Mouse (Mus musculus) CH12.LX (cell line): ENCODE data around the gene Cyb561a3. TPM values are rescaled to one million over a fixed set of nuclear protein-coding genes. Genes with fewer than 3 reads are reported as not detected.
A peak's percentile ranks its signal among the peaks of the same experiment; 100 is the strongest.

Source experiments
- DNase-seq: peaks from one replicate; pipeline ENCODE4 v3.0.0-alpha.2; 2013; ENCODE audit errors: extremely low read depth
- H3K27ac ChIP-seq: 2 replicates; pipeline ENCODE4 v1.5.1; 2012; ENCODE audit warnings: low read depth, mild to moderate bottlenecking, control low read depth, moderate library complexity; ENCODE audit not compliant: insufficient read depth
- H3K27me3 ChIP-seq: replicated peaks from 2 replicates; pipeline ENCODE3; 2012; ENCODE audit warnings: inconsistent platforms
- H3K36me3 ChIP-seq, 2 experiments: replicated peaks in 1 of 2; 2 replicates each; pipeline versions ENCODE3 to v1.6.1; 2012; ENCODE audit warnings: inconsistent platforms in 1 of 2, low read length in 1 of 2, mild to moderate bottlenecking in 1 of 2, mixed read lengths in 1 of 2, moderate library complexity in 1 of 2; ENCODE audit not compliant: control insufficient read depth in 1 of 2, insufficient read depth in 1 of 2
- H3K4me1 ChIP-seq, 2 experiments: 2 replicates each; pipeline ENCODE4 v1.6.1; 2012; ENCODE audit warnings: inconsistent platforms in 1 of 2, moderate library complexity in 1 of 2; ENCODE audit not compliant: insufficient read depth in 2 of 2, control insufficient read depth in 1 of 2
- H3K4me2 ChIP-seq: 2 replicates; pipeline ENCODE4 v1.6.1; 2012; ENCODE audit warnings: low read depth, mild to moderate bottlenecking, control low read depth; ENCODE audit not compliant: poor library complexity, insufficient read depth, severe bottlenecking
- H3K4me3 ChIP-seq, 3 experiments: fragments of 150-350 bp in 1 of 3; sonication (generic) in 1 of 3; replicated peaks in 1 of 3; 2 replicates each; pipeline versions ENCODE3 to v1.5.1; 2011 to 2012; ENCODE audit warnings: low read depth in 2 of 3, low read length in 2 of 3, mild to moderate bottlenecking in 2 of 3, moderate library complexity in 2 of 3, control low read depth in 1 of 3, improper control_type of control experiment in 1 of 3, inconsistent platforms in 1 of 3, mixed read lengths in 1 of 3; ENCODE audit not compliant: poor library complexity in 1 of 3
- H3K79me2 ChIP-seq: replicated peaks from 2 replicates; pipeline ENCODE4 v1.6.1; 2012; ENCODE audit warnings: mild to moderate bottlenecking, moderate library complexity; ENCODE audit not compliant: control insufficient read depth, poor library complexity, insufficient read depth, severe bottlenecking; ENCODE audit errors: extremely low read depth
- H3K9ac ChIP-seq: 2 replicates; pipeline ENCODE4 v1.6.1; 2012; ENCODE audit warnings: low read depth, mild to moderate bottlenecking, control low read depth, moderate library complexity; ENCODE audit not compliant: insufficient read depth
- H3K9me3 ChIP-seq: replicated peaks from 2 replicates; pipeline ENCODE3; 2012; ENCODE audit warnings: low read length, inconsistent platforms, mixed read lengths
- BHLHE40 ChIP-seq: IDR thresholded peaks from 2 replicates; pipeline ENCODE4 v1.6.1; 2011; ENCODE audit warnings: mild to moderate bottlenecking, low read depth, low read length, improper control_type of control experiment
- CHD1 ChIP-seq: IDR thresholded peaks from 2 replicates; pipeline ENCODE4 v1.6.1; 2012; ENCODE audit warnings: low read depth, low read length, improper control_type of control experiment, inconsistent platforms
- CHD2 ChIP-seq: IDR thresholded peaks from 2 replicates; pipeline ENCODE4 v1.6.1; 2011; ENCODE audit warnings: low read length, improper control_type of control experiment
- CTCF ChIP-seq, 2 experiments: IDR thresholded peaks in 1 of 2; conservative IDR thresholded peaks in 1 of 2; 2 replicates each; pipeline ENCODE4 v1.5.1; 2011 to 2012; ENCODE audit warnings: low read depth in 2 of 2, low read length in 2 of 2, improper control_type of control experiment in 1 of 2, inconsistent platforms in 1 of 2, mild to moderate bottlenecking in 1 of 2, moderate library complexity in 1 of 2
- E2F4 ChIP-seq: IDR thresholded peaks from 2 replicates; pipeline ENCODE4 v1.6.1; 2011; ENCODE audit warnings: low read depth, low read length, improper control_type of control experiment; ENCODE audit not compliant: insufficient replicate concordance
- ELF1 ChIP-seq: IDR thresholded peaks from 2 replicates; pipeline ENCODE4 v1.6.1; 2014; ENCODE audit warnings: low read depth, mild to moderate bottlenecking, inconsistent platforms, low read length, improper control_type of control experiment
- EP300 ChIP-seq: IDR thresholded peaks from 2 replicates; pipeline ENCODE4 v1.6.1; 2011; ENCODE audit warnings: low read length, improper control_type of control experiment
- ETS1 ChIP-seq: conservative IDR thresholded peaks from 2 replicates; pipeline ENCODE4 v1.6.1; 2012; ENCODE audit warnings: low read depth, mild to moderate bottlenecking, inconsistent platforms, low read length, improper control_type of control experiment, moderate library complexity
- GABPA ChIP-seq: IDR thresholded peaks from 2 replicates; pipeline ENCODE4 v1.6.1; 2012; ENCODE audit warnings: low read depth, low read length, improper control_type of control experiment, inconsistent platforms; ENCODE audit not compliant: insufficient replicate concordance
- HCFC1 ChIP-seq: IDR thresholded peaks from 2 replicates; pipeline ENCODE4 v1.6.1; 2012; ENCODE audit warnings: low read depth, mild to moderate bottlenecking, inconsistent platforms, low read length, improper control_type of control experiment
- IRF4 ChIP-seq: IDR thresholded peaks from 2 replicates; pipeline ENCODE4 v1.6.1; 2014; ENCODE audit warnings: low read depth, mild to moderate bottlenecking, inconsistent platforms, low read length, improper control_type of control experiment
- JUN ChIP-seq: IDR thresholded peaks from 2 replicates; pipeline ENCODE4 v1.6.1; 2011; ENCODE audit warnings: low read depth, mild to moderate bottlenecking, low read length, improper control_type of control experiment, moderate library complexity; ENCODE audit not compliant: insufficient read depth
- JUND ChIP-seq: conservative IDR thresholded peaks from 2 replicates; pipeline ENCODE4 v1.6.1; 2011; ENCODE audit warnings: low read depth, low read length, improper control_type of control experiment
- KAT2A ChIP-seq: IDR thresholded peaks from 2 replicates; pipeline ENCODE4 v1.6.1; 2012; ENCODE audit warnings: low read length, improper control_type of control experiment, inconsistent platforms; ENCODE audit not compliant: insufficient replicate concordance
- MAFK ChIP-seq: IDR thresholded peaks from 2 replicates; pipeline ENCODE4 v1.6.1; 2011; ENCODE audit warnings: low read length, improper control_type of control experiment; ENCODE audit not compliant: insufficient replicate concordance
- MAX ChIP-seq: IDR thresholded peaks from 2 replicates; pipeline ENCODE4 v1.6.1; 2011; ENCODE audit warnings: low read length, improper control_type of control experiment
- MAZ ChIP-seq: IDR thresholded peaks from 2 replicates; pipeline ENCODE4 v1.6.1; 2012; ENCODE audit warnings: low read depth, mild to moderate bottlenecking, inconsistent platforms, low read length, improper control_type of control experiment, moderate library complexity
- MEF2A ChIP-seq: IDR thresholded peaks from 2 replicates; pipeline ENCODE4 v1.6.1; 2014; ENCODE audit warnings: low read depth, mild to moderate bottlenecking, inconsistent platforms, low read length, improper control_type of control experiment, borderline replicate concordance
- MXI1 ChIP-seq: IDR thresholded peaks from 2 replicates; pipeline ENCODE4 v1.6.1; 2011; ENCODE audit warnings: mild to moderate bottlenecking, low read depth, low read length, improper control_type of control experiment
- MYC ChIP-seq: IDR thresholded peaks from 2 replicates; pipeline ENCODE4 v1.6.1; 2011; ENCODE audit warnings: low read depth, mild to moderate bottlenecking, improper control_type of control experiment, low read length
- NELFE ChIP-seq: IDR thresholded peaks from 2 replicates; pipeline ENCODE4 v1.6.1; 2011; ENCODE audit warnings: low read depth, low read length, improper control_type of control experiment
- NRF1 ChIP-seq: IDR thresholded peaks from 2 replicates; pipeline ENCODE4 v1.6.1; 2014; ENCODE audit warnings: low read depth, mild to moderate bottlenecking, inconsistent platforms, low read length, improper control_type of control experiment, moderate library complexity
- PAX5 ChIP-seq: IDR thresholded peaks from 2 replicates; pipeline ENCODE4 v1.6.1; 2012; ENCODE audit warnings: low read length, inconsistent platforms, mixed read lengths
- POLR2A ChIP-seq: IDR thresholded peaks from 2 replicates; pipeline ENCODE4 v1.6.1; 2011; ENCODE audit warnings: low read depth, mild to moderate bottlenecking, improper control_type of control experiment, low read length
- POLR2AphosphoS2 ChIP-seq: IDR thresholded peaks from 2 replicates; pipeline ENCODE4 v1.6.1; 2011; ENCODE audit warnings: low read depth, low read length, improper control_type of control experiment
- RAD21 ChIP-seq: IDR thresholded peaks from 2 replicates; pipeline ENCODE4 v1.6.1; 2011; ENCODE audit warnings: low read depth, mild to moderate bottlenecking, low read length, improper control_type of control experiment, moderate library complexity
- RCOR1 ChIP-seq: conservative IDR thresholded peaks from 2 replicates; pipeline ENCODE4 v1.6.1; 2012; ENCODE audit warnings: low read depth, mild to moderate bottlenecking, inconsistent platforms, low read length, improper control_type of control experiment
- SIN3A ChIP-seq: IDR thresholded peaks from 2 replicates; pipeline ENCODE4 v1.6.1; 2012; ENCODE audit warnings: low read length, improper control_type of control experiment, inconsistent platforms
- SMC3 ChIP-seq: IDR thresholded peaks from 2 replicates; pipeline ENCODE4 v1.6.1; 2011; ENCODE audit warnings: low read depth, low read length, improper control_type of control experiment
- TBP ChIP-seq: conservative IDR thresholded peaks from 2 replicates; pipeline ENCODE4 v1.6.1; 2011; ENCODE audit warnings: low read depth, low read length, improper control_type of control experiment
- TCF12 ChIP-seq: IDR thresholded peaks from 2 replicates; pipeline ENCODE4 v1.6.1; 2014; ENCODE audit warnings: low read depth, mild to moderate bottlenecking, inconsistent platforms, low read length, improper control_type of control experiment
- UBTF ChIP-seq: IDR thresholded peaks from 2 replicates; pipeline ENCODE4 v1.6.1; 2012; ENCODE audit warnings: low read depth, mild to moderate bottlenecking, inconsistent platforms, low read length, improper control_type of control experiment, moderate library complexity
- USF1 ChIP-seq: IDR thresholded peaks from 2 replicates; pipeline ENCODE4 v1.6.1; 2014; ENCODE audit warnings: low read depth, mild to moderate bottlenecking, inconsistent platforms, low read length, improper control_type of control experiment
- USF2 ChIP-seq: conservative IDR thresholded peaks from 2 replicates; pipeline ENCODE4 v1.6.1; 2011; ENCODE audit warnings: low read depth, low read length, improper control_type of control experiment
- ZC3H11A ChIP-seq: IDR thresholded peaks from 2 replicates; pipeline ENCODE4 v1.6.1; 2012; ENCODE audit warnings: low read depth, mild to moderate bottlenecking, inconsistent platforms, low read length, improper control_type of control experiment
- ZKSCAN1 ChIP-seq: IDR thresholded peaks from 2 replicates; pipeline ENCODE4 v1.6.1; 2012; ENCODE audit warnings: low read depth, inconsistent platforms, low read length, improper control_type of control experiment, borderline replicate concordance
- ZMIZ1 ChIP-seq: IDR thresholded peaks from 2 replicates; pipeline ENCODE4 v1.6.1; 2012; ENCODE audit warnings: low read depth, mild to moderate bottlenecking, inconsistent platforms, low read length, improper control_type of control experiment
- ZNF384 ChIP-seq: IDR thresholded peaks from 2 replicates; pipeline ENCODE4 v1.6.1; 2012; ENCODE audit warnings: low read depth, low read length, improper control_type of control experiment, inconsistent platforms
- dilution Hi-C: fragments of 300-500 bp; cut with MboI; formaldehyde crosslinking; loops from 2 replicates; pipeline ENCODE4 v1.14.3; 2020; ENCODE audit warnings: low sequenced_read_pairs; ENCODE audit not compliant: extremely low pct_unique_long_range_greater_than_20kb, extremely low pct_ligation_motif_present
- in situ Hi-C: fragments of 300-500 bp; cut with MboI; formaldehyde crosslinking; loops from 3 replicates; pipeline ENCODE4 v1.14.3; 2019; ENCODE audit warnings: low sequenced_read_pairs, low pct_ligation_motif_present, low pct_unique_long_range_greater_than_20kb, mixed read lengths
- polyA plus RNA-seq: library from polyadenylated mRNA; unstranded; fragments of >175 nt; gene quantifications from 2 replicates; pipeline ENCODE4 v1.2.1, GENCODE M21; 2012; ENCODE audit warnings: low read depth; ENCODE audit not compliant: insufficient read length
- total RNA-seq, 2 experiments: library from RNA; depleted of rRNA; stranded (reverse); fragments of 300-350 nt in 1 of 2; fragments of >200 nt in 1 of 2; gene quantifications; 2 replicates each; pipeline ENCODE4 v1.2.3; 2012 to 2014

The Cyb561a3 gene
- total and polyA plus RNA-seq, 3 experiments, result 137 to 327 (median 211) TPM

- Histone ChIP-seq H3K4me2 (peak overlapping the region; percentile 6; the same call in 1 of the 2 replicates), H3K4me3 (no peak overlapping the region), H3K9me3 (no peaks in the 10 kb centered on the region), H3K27ac (peak overlapping the region; percentile 79), H3K9ac (no peak overlapping the region), H3K36me3 (peaks cover 64 to 86% of the 10 kb centered on the region in 2 experiments), H3K79me2 (peaks cover 12% of the 10 kb centered on the region; the same call in 1 of the 2 replicates), H3K4me1 (peaks cover 25 to 69% of the 10 kb centered on the region in 2 experiments), H3K27me3 (no peaks in the 10 kb centered on the region)
- dilution Hi-C loops (no loop called here), in situ Hi-C loops (no loop called here)
- TF ChIP-seq TBP (no peak), E2F4 (no peak), MEF2A (0 out of 2 replicates have a peak, but pooled peaks have one; percentile 13), IRF4 (peak; percentile 78), BHLHE40 (peak; percentile 26; the same call in 1 of the 2 replicates), POLR2AphosphoS2 (no peak), GABPA (no peak), NRF1 (no peak), UBTF (no peak), USF2 (no peak), ZNF384 (no peak), TCF12 (peak; percentile 42; the same call in 1 of the 2 replicates), ETS1 (peak; percentile 68), EP300 (peak; percentile 36; the same call in 1 of the 2 replicates), RAD21 (no peak), CTCF (conservative IDR thresholded peaks at IDR 0.05 in 1 of 2, IDR thresholded peaks at IDR 0.05 in 1 of 2; ENCODE audit: low read depth in 2 of 2, low read length in 2 of 2) (no peak), KAT2A (no peak), MAFK (no peak), MAZ (0 out of 2 replicates have a peak, but pooled peaks have one; percentile 26), JUND (no peak), JUN (no peak), USF1 (no peak), NELFE (no peak), ZC3H11A (no peak), CHD1 (no peak), HCFC1 (no peak), ZKSCAN1 (no peak), ZMIZ1 (no peak), SIN3A (peak; percentile 48; the same call in 1 of the 2 replicates), RCOR1 (no peak), MAX (no peak), MYC (no peak), CHD2 (no peak), POLR2A (no peak), SMC3 (no peak), ELF1 (peak; percentile 9; the same call in 1 of the 2 replicates), MXI1 (no peak; the same call in 1 of the 2 replicates), PAX5 (no peak)
- DNase-seq, result no peak
Observed at GRCm38 (mm10) chr19:10589127-10589857, 12.3 kb downstream of the Cyb561a3 start.
